Mouse (Mus musculus): ENCODE data around the gene Rragd. TPM values are rescaled to one million over a fixed set of nuclear protein-coding genes. Genes with fewer than 3 reads are reported as not detected.
"Not testable (repeated sequence)": the region's sequence is repeated elsewhere in the genome, so short reads cannot be mapped to it uniquely, and the experiment has no call there.

Rragd gene
- polyA plus RNA-seq, 1 experiment from 2014 or later: 1.7 TPM

GRCm38 (mm10) chr4:32997571-32997970 lies 14.7 kb downstream of the Rragd start:
- H3K36me3 ChIP-seq (replicated peaks; ENCODE audit: insufficient read depth, low read length): no peaks in the 10 kb centered on the region
- H3K4me3 ChIP-seq (ENCODE audit: low read depth, low read length): no peak overlapping the region
- H3K4me2 ChIP-seq (ENCODE audit: low read depth, low read length): no peak overlapping the region
- no peak overlapping the region for H3K27ac ChIP-seq (ENCODE audit: low read depth)
- no peaks in the 10 kb centered on the region for H3K4me1 ChIP-seq (ENCODE audit: insufficient read depth)
- H3K9ac ChIP-seq (replicated peaks): no peak overlapping the region
- ATAC-seq (no peak), DNase-seq (no peak)
- WGBS (ENCODE audit: insufficient replicate concordance): 80% methylated on average over 5 of the region's 5 CpGs
- H3K9me3 ChIP-seq (ENCODE audit: low read length): no peaks in the 10 kb centered on the region
- H3K27me3 ChIP-seq (ENCODE audit: insufficient read depth, low read length): no peaks in the 10 kb centered on the region
- TF ChIP-seq EP300 (IDR thresholded peaks at IDR 0.05; ENCODE audit: low read depth): no peak
- no peak for TF ChIP-seq CTCF (IDR thresholded peaks at IDR 0.05; ENCODE audit: low read depth)

- no peak overlapping the region for H3K9ac ChIP-seq (replicated peaks)
These were observed 16.2 kb downstream of the Rragd start for GRCm38 (mm10) chr4:32998996-32999395.

GRCm38 (mm10) chr4:33002081-33002480 lies 19.2 kb downstream of the Rragd start:
- no peak overlapping the region for H3K27ac ChIP-seq (ENCODE audit: low read depth)
- no peak overlapping the region for H3K4me3 ChIP-seq (ENCODE audit: low read depth, low read length)
- no peaks in the 10 kb centered on the region for H3K9me3 ChIP-seq (ENCODE audit: low read length)
- H3K27me3 ChIP-seq (ENCODE audit: insufficient read depth, low read length): no peaks in the 10 kb centered on the region
- no peaks in the 10 kb centered on the region for H3K4me1 ChIP-seq (ENCODE audit: insufficient read depth)
- DNase-seq: no peak
- ATAC-seq: no peak
- H3K9ac ChIP-seq (replicated peaks): no peak overlapping the region
- no peak overlapping the region for H3K4me2 ChIP-seq (ENCODE audit: low read depth, low read length)
- WGBS (ENCODE audit: insufficient replicate concordance): 55% methylated on average over 3 of the region's 3 CpGs
- no peaks in the 10 kb centered on the region for H3K36me3 ChIP-seq (replicated peaks; ENCODE audit: insufficient read depth, low read length)
- TF ChIP-seq EP300 (IDR thresholded peaks at IDR 0.05; ENCODE audit: low read depth): no peak
- no peak for TF ChIP-seq CTCF (IDR thresholded peaks at IDR 0.05; ENCODE audit: low read depth)

More at GRCm38 (mm10) chr4:32998996-32999395, 16.2 kb downstream of the Rragd start:
- TF ChIP-seq EP300 (IDR thresholded peaks at IDR 0.05; ENCODE audit: low read depth) (no peak), CTCF (IDR thresholded peaks at IDR 0.05; ENCODE audit: low read depth) (no peak)
- no peak overlapping the region for H3K4me3 ChIP-seq (ENCODE audit: low read depth, low read length)
- no peaks in the 10 kb centered on the region for H3K27me3 ChIP-seq (ENCODE audit: insufficient read depth, low read length)
- 86% methylated on average over 8 of the region's 8 CpGs for WGBS (ENCODE audit: insufficient replicate concordance)
- no peaks in the 10 kb centered on the region for H3K9me3 ChIP-seq (ENCODE audit: low read length)
- H3K4me2 ChIP-seq (ENCODE audit: low read depth, low read length): no peak overlapping the region
- no peak for DNase-seq
- H3K4me1 ChIP-seq (ENCODE audit: insufficient read depth): no peaks in the 10 kb centered on the region
- no peak overlapping the region for H3K27ac ChIP-seq (ENCODE audit: low read depth)
- no peaks in the 10 kb centered on the region for H3K36me3 ChIP-seq (replicated peaks; ENCODE audit: insufficient read depth, low read length)
- ATAC-seq: no peak

GRCm38 (mm10) chr4:33005595-33006470 lies 23.0 kb downstream of the Rragd start:
- H3K27me3 ChIP-seq (ENCODE audit: insufficient read depth, low read length); ATAC-seq; DNase-seq; H3K9me3 ChIP-seq (ENCODE audit: low read length); H3K4me2 ChIP-seq (ENCODE audit: low read depth, low read length); H3K4me3 ChIP-seq (ENCODE audit: low read depth, low read length); H3K4me1 ChIP-seq (ENCODE audit: insufficient read depth); H3K36me3 ChIP-seq (replicated peaks; ENCODE audit: insufficient read depth, low read length); H3K9ac ChIP-seq (replicated peaks); H3K27ac ChIP-seq (ENCODE audit: low read depth): not testable (repeated sequence)
- WGBS (ENCODE audit: insufficient replicate concordance): 69% methylated on average over 10 of the region's 10 CpGs

- TF ChIP-seq EP300 (IDR thresholded peaks at IDR 0.05; ENCODE audit: low read depth): no peak
- no peak for TF ChIP-seq CTCF (IDR thresholded peaks at IDR 0.05; ENCODE audit: low read depth)
- Histone ChIP-seq H3K4me3 (ENCODE audit: low read depth, low read length) (no peak overlapping the region), H3K4me1 (ENCODE audit: insufficient read depth) (no peaks in the 10 kb centered on the region), H3K36me3 (replicated peaks; ENCODE audit: insufficient read depth, low read length) (no peaks in the 10 kb centered on the region), H3K27ac (ENCODE audit: low read depth) (no peak overlapping the region), H3K27me3 (ENCODE audit: insufficient read depth, low read length) (no peaks in the 10 kb centered on the region), H3K9me3 (ENCODE audit: low read length) (no peaks in the 10 kb centered on the region), H3K9ac (replicated peaks) (no peak overlapping the region), H3K4me2 (ENCODE audit: low read depth, low read length) (no peak overlapping the region)
- WGBS (ENCODE audit: insufficient replicate concordance): 76% methylated on average over 11 of the region's 11 CpGs
- DNase-seq (no peak), ATAC-seq (no peak)
These were observed 24.0 kb downstream of the Rragd start for GRCm38 (mm10) chr4:33006844-33007243.

- no peak; the same call in 1 of the 2 replicates for ATAC-seq
- 51% methylated on average over 9 of the region's 9 CpGs for WGBS (ENCODE audit: insufficient replicate concordance)
These were observed 24.8 kb downstream of the Rragd start for GRCm38 (mm10) chr4:33007443-33008217.

More at GRCm38 (mm10) chr4:33007443-33008217, 24.8 kb downstream of the Rragd start:
- Histone ChIP-seq H3K4me1 (ENCODE audit: insufficient read depth) (no peaks in the 10 kb centered on the region), H3K27me3 (ENCODE audit: insufficient read depth, low read length) (no peaks in the 10 kb centered on the region), H3K9me3 (ENCODE audit: low read length) (no peaks in the 10 kb centered on the region), H3K4me2 (ENCODE audit: low read depth, low read length) (no peak overlapping the region; the same call in 1 of the 2 replicates), H3K36me3 (replicated peaks; ENCODE audit: insufficient read depth, low read length) (no peaks in the 10 kb centered on the region), H3K4me3 (ENCODE audit: low read depth, low read length) (no peak overlapping the region), H3K9ac (replicated peaks) (no peak overlapping the region), H3K27ac (ENCODE audit: low read depth) (no peak overlapping the region)
- TF ChIP-seq CTCF (IDR thresholded peaks at IDR 0.05; ENCODE audit: low read depth) (no peak), EP300 (IDR thresholded peaks at IDR 0.05; ENCODE audit: low read depth) (no peak)
- DNase-seq: no peak

All from liver, postnatal 0 days (tissue).